Mouse (Mus musculus): ENCODE data around the gene Lima1.

DNA sequence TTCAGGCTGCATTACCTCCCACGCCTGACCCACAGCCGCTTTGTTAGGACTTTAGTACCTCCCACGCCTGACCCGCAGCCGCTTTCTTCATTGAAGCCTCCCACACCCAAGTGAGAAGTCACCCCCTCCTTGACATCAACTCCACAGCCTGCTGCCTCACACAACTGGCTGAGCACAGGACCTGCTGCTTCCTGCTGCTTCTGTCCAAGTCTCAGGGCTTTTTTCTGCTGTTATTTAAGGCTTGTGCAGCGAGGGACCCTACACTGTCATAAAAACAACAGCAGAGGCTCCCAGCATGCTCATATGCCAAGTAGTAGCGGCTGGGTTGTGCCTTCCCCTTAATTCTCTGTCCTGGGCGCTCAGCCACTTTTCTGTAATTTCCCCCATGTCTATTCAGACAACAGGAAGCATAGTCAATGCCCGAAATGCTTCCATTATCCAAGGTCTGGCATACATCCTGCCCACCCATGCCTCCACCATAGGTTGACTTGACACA lies 87.6 kb downstream of the Lima1 start:
- TF ChIP-seq CTCF (IDR thresholded peaks at IDR 0.05; ENCODE audit: extremely low read depth, insufficient read depth, low read length) (no peak), POLR2A (IDR thresholded peaks at IDR 0.05; ENCODE audit: extremely low read depth, insufficient read depth, low read length) (no peak)

Data from cortical plate, adult 2 months (tissue).